Mouse (Mus musculus): ENCODE results near the gene Zfp426. TPM values are rescaled to one million over a fixed set of nuclear protein-coding genes. Genes with fewer than 3 reads are reported as not detected.

The Zfp426 gene
- polyA plus RNA-seq (2014; fragmentation: Illumina TruSeq; extraction: RNeasy Lipid Tissue Mini Kit (QIAGEN cat#74804); ENCODE audit: low read depth, low replicate concordance) = 19.5 TPM

DNA sequence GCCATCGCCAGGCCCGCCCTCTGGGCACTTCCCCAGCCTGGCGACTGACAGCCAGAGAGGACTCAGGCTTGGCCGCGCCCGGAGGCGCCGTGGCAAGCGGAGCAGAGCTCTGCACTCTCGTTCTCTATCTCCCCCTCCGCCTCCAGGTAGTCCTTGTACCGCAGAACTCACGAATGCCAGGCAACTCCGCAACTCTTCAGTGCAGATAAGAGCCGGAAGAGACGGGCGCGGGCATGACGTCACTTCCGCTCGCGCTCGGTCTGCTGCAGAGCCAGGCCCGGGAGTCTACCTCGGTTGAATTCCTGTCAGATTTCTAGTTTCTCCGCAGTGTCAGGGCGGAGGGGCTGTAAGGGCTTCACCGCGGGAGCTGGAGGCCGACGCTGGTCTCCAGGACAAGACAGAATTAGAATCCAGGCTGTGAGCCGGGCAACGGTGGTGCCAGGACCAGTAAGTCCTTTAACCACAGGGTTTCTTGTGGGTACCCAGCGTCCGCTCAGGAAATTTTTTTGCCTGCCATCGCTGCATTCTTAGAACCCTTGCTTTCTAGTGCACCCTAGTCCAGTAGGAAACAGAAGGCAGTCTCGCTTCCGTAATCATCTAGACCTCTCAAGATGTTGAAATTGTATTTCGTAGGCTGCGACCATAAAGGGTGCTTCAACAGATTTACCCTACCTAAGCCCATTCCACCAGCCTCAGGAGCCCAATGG, at the start of gene Zfp426:
Zfp426 (minus strand) TSS at position 220 of the 707 bp plus-strand sequence.

DNA sequence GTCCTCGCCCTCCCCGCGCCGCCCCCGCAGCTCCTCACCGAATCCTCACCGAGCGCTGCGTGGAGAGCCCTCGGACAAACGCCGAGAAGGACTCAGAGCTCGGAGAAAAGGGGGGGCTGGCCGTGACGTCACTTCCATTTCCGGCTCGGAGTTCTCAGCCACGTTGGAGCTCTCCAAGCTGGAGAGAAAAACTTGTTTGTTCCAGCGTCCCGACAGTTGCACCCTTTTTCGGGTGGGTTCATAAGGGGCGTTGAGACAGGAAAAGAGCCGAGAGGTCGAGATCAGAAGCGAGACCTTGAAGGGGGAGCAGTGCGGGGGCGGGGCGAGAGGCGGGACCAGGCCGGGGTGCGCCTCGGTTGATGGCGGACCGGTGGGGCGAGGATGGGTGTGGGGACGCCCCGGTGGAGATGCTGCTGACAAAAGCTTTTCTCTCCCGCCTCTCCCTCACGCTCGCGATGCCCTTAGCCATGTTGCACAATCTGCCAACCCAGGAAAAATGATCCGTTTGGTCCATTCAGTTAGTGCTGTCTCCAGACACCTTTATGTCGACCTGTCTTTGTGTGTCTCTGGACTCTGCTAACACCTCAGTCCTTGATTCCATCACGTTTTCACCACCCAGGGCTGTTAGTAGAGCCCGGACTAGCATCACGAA, 28.9 kb upstream of the Zfp426 start, which contains the start of gene Zfp266:
Zfp266 (minus strand) TSS at position 112 of the 652 bp plus-strand sequence.

DNA sequence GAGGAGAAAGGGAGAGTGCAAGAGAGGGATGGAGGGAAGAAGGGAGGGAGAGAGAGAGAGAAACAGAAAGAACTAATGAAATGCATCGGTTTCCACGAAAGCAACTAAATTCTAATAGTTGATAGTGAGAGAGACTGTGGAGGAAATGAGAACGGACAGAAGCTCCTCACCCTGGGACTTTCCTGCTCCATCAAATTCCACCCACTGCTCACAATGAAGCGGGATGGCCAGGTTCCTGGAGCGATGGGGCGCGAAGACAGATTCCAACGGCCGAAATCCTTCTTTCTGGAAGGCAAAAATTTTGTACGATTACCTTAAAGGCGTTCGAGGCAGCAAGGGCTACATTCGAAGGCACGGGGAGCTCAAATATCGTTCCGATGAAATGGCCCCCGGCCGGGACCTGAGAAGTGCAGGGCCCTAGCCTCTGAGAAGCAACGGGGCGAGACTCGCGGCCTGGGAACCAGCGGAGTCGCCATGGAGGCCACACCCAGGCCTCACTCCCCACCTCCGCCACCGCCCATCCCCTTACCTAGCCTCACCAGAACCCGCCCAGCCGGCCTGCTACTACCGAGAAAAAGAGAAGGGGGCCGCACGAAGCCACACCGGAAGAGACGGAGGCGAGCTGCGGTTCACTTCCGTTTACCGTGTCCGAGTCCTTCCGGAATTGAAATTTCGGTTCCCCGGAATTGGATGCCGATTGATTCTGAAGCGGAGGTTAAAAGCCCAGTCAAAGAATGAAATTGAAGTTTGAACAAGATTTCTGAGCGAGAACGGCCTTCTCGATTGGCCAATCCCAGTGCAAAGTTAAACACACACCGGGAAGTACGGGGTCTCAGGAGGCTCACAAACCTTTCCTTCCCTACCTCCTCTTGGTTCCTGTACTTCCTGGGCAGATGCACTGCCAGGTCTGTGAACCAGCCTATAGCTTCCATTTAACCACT, 32.9 kb downstream of the Zfp426 start, which contains the start of gene Zfp26:
Zfp26 (minus strand) TSS at position 786 of the 941 bp plus-strand sequence.

Other genes with a start within 250 kb of the Zfp426 start
- gene Olfr39, start 210.4 kb downstream of the Zfp426 start, polyA plus RNA-seq (2014; fragmentation: Illumina TruSeq; extraction: RNeasy Lipid Tissue Mini Kit (QIAGEN cat#74804); ENCODE audit: low read depth, low replicate concordance) = not detected
- not detected for gene Olfr873, start 194.2 kb downstream of the Zfp426 start, polyA plus RNA-seq (2014; fragmentation: Illumina TruSeq; extraction: RNeasy Lipid Tissue Mini Kit (QIAGEN cat#74804); ENCODE audit: low read depth, low replicate concordance)
- not detected for gene Olfr18, start 156.7 kb downstream of the Zfp426 start, polyA plus RNA-seq (2014; fragmentation: Illumina TruSeq; extraction: RNeasy Lipid Tissue Mini Kit (QIAGEN cat#74804); ENCODE audit: low read depth, low replicate concordance)
- 23.9 TPM for gene Zfp560, start 107.6 kb downstream of the Zfp426 start, polyA plus RNA-seq (2014; fragmentation: Illumina TruSeq; extraction: RNeasy Lipid Tissue Mini Kit (QIAGEN cat#74804); ENCODE audit: low read depth, low replicate concordance)
- 5.8 TPM for gene Zfp26, start 32.6 kb downstream of the Zfp426 start, polyA plus RNA-seq (2014; fragmentation: Illumina TruSeq; extraction: RNeasy Lipid Tissue Mini Kit (QIAGEN cat#74804); ENCODE audit: low read depth, low replicate concordance)
- gene Zfp266, start 28.7 kb upstream of the Zfp426 start, polyA plus RNA-seq (2014; fragmentation: Illumina TruSeq; extraction: RNeasy Lipid Tissue Mini Kit (QIAGEN cat#74804); ENCODE audit: low read depth, low replicate concordance) = 17.4 TPM
- 5.0 TPM for gene Zfp846, start 88.5 kb upstream of the Zfp426 start, polyA plus RNA-seq (2014; fragmentation: Illumina TruSeq; extraction: RNeasy Lipid Tissue Mini Kit (QIAGEN cat#74804); ENCODE audit: low read depth, low replicate concordance)
- 549 TPM for gene Ubl5, start 150.1 kb upstream of the Zfp426 start, polyA plus RNA-seq (2014; fragmentation: Illumina TruSeq; extraction: RNeasy Lipid Tissue Mini Kit (QIAGEN cat#74804); ENCODE audit: low read depth, low replicate concordance)
- 31.5 TPM for gene Fbxl12, start 152.0 kb upstream of the Zfp426 start, polyA plus RNA-seq (2014; fragmentation: Illumina TruSeq; extraction: RNeasy Lipid Tissue Mini Kit (QIAGEN cat#74804); ENCODE audit: low read depth, low replicate concordance)
- 14.3 TPM for gene Pin1, start 159.3 kb upstream of the Zfp426 start, polyA plus RNA-seq (2014; fragmentation: Illumina TruSeq; extraction: RNeasy Lipid Tissue Mini Kit (QIAGEN cat#74804); ENCODE audit: low read depth, low replicate concordance)

Data from adipose tissue, adult 10 weeks (tissue).